Mouse (Mus musculus) right cerebral cortex, postnatal 4 days (tissue): ENCODE results near the gene Ulk4.

Experiments used
- DNase-seq: peaks from one replicate; pipeline ENCODE4 v3.0.0-alpha.2; 2022

The Ulk4 gene

DNA sequence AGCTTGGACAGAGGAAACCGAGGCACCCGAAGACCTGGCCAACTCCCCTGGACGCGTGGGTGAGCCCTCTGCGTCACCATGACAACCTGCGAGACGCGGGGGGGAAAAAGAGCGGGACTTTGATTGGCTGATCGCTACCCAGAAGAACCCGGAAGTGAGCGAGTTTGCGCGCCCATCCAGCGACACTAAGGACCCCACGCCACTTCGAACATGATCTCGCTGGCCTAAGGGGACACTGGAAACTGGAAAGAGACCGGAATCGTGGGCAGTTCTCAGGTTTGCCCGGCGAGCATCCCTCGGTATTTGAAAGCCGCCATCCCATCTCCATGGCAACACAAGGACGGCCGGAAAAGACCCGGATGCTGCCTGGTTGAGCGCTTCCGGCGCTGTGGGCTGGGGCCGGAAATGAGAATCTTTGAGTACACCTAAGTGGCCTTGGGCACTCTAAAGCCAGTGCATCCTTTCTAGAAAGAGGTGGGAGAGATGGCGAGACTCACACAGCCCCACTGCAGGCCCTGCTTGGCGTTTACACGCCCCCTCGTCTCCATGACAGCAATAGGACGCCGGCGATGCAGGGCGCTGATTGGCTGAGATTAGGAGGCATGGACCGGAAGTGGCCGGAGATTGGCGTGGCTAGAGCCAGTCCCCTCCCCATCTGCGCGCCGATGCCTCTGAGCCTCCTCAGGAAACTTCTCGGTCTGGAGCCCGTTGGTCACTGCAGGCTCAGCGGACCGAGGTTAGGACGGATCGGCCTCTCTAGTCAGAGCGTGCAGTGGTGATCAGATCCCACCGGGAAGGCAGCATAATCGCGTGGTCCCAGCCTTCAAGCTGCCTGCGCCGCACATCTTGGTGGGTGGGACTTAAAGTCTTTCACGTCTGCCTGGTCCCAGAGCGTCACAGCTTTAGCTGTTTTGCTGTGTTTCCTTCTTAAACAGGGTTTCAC, at the start of gene Ulk4:
Gene Ulk4 (minus strand): TSS at position 80 of the 943 bp plus-strand sequence.
- peak; percentile 83 for DNase-seq

DNA sequence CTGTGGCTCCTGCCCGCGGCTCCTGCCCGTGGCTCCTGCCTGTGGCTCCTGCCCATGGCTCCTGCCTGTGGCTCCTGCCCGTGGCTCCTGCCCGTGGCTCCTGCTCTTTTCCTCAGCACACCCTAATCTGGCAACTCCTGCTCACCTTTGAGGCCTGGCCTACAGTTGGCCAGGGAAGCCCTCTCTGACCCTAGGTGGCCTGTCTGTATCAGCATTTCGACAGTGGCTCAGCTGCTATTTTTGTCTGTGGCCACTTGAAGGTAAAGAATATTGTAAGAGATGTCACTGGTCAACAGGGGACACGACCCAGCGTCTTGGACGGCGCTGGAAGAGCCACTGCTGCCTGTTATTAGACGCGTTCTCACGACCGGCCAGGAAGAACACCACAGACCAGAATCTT, 45.0 kb upstream of the Ulk4 start:
- no peak for DNase-seq

DNA sequence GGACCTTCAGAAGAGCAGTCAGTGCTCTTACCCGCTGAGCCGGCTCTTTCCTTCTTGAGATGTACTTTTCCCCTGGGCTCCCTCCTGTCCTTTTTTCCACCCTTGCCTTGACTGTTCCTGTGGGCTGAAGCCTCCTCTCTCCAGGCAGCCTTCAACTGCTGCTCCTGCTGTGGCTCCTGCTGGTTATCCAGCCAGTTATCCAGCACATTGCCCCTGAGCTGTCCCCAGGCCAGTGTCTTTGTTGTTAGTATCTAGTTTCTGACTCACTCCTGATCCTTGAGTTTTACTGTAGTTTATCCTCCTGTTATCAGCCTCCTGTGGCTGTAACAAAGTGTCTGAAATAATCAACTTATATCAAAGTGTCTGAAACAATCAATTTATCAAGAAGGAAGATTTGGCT, 44.1 kb upstream of the Ulk4 start:
- DNase-seq, result no peak

DNA sequence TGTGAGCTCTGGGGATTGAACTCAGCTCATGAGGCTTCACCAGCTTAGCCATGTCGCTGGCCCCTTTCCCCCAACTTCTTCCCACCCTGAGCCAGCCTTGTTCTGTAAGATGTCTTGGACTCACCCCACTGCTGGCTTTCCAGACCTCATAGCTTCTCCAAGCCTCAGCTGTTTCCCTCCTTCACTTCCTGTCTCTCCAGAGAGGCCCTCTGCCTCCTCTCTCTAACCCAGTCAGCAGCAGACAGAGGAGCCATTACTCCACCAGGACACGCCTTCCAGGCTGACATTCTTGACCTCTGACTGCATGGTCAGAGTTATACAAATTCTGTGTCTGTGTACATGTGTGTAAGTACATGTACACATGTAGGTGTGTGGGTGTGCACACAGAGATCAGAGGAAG, 43.4 kb upstream of the Ulk4 start:
- no peak for DNase-seq

DNA sequence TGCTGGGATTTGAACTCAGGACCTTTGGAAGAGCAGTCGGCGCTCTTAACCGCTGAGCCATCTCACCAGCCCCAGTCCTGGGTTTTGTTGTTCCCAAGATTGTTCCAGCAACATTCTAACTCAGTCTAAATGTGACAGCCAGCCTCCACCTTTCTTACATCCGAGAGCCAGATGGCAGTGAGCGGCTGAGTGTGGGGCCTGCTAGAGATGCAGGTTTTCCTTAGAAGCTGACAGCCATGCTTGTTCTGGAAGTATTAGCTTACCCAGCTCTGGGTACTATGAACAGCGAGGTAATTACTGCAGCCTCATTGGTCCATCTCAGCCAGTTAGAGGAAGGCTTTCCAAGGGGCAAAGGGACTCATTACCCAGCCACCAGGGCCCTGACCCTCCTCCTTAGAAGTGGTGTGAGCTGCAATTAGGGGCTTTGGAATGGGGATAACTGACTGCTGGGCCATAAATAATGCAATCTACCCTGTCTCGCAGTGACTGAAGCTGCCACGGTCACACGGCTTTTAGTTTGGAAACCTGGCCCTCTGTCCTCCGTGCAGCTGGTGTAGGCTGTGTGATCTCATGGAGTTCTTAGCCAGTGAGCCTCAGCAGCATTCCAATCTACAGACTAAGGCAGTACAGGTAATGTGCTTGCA, 42.4 kb upstream of the Ulk4 start:
- DNase-seq, result no peak

- DNase-seq, result no peak
These were observed 39.8 kb upstream of the Ulk4 start for GRCm38 (mm10) chr9:121316621-121317405.

- no peak for DNase-seq
These were observed 39.1 kb upstream of the Ulk4 start for GRCm38 (mm10) chr9:121315901-121316595.

GRCm38 (mm10) chr9:121314541-121315152, 37.6 kb upstream of the Ulk4 start:
- no peak for DNase-seq

GRCm38 (mm10) chr9:121313656-121314374, 36.8 kb upstream of the Ulk4 start:
- DNase-seq, result peak; percentile 43

DNA sequence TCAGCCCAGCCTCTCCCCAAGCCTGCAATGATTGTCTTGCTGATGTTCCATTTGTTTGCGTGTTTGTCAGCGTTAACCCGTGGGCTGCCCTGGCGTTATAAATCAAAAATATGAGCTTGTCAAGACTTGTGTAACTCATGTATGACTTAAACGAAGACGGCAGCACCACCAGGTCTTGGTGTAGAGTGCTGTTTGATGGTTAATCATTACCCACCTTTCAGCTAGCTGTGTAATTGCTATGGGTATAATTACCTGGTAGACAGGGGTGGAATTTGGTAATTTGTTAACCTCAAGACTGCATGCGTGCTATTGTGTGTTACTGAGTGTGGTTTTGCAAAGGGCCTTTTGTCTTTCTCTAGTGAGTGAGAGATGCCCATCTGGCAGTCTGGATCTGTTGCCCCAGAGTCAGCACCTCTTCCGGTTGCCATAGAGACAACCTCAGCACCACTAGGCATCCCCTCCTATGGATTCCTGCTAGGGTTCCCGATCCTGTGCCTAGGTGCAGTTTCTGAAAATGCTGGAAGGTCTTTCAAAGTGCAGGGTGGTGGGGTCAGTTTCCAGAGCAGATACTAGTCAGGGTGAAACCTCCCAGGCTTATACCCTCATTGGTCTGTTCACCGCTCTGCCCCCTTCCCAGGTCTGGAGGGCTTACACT, 35.4 kb upstream of the Ulk4 start:
- no peak for DNase-seq

- no peak for DNase-seq
These were observed 34.8 kb upstream of the Ulk4 start for GRCm38 (mm10) chr9:121311846-121312236.

GRCm38 (mm10) chr9:121310501-121310900, 33.5 kb upstream of the Ulk4 start:
- DNase-seq, result no peak

- DNase-seq, result no peak
These were observed 32.3 kb upstream of the Ulk4 start for GRCm38 (mm10) chr9:121309287-121309686.

GRCm38 (mm10) chr9:121305456-121305855, 28.5 kb upstream of the Ulk4 start:
- no peak for DNase-seq

DNA sequence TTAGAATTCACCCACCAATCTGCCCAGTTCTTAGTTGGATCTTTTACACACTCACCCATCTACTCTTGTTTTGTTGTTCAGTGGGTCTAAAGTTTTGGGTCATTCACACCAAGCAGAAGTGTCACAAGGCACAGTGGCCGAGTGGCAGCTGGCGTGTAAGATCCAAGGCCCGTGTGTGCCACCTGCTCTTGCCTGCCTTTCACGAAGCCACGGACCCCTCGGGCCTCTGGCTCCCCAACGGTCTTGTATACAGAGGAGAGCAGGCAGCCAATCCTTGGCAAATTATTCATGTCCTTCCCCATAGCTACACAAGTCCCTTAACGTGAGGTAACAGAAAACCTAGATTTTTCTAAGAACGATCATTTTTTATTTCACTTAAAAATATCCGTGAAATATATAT, 27.5 kb upstream of the Ulk4 start:
- no peak for DNase-seq

DNA sequence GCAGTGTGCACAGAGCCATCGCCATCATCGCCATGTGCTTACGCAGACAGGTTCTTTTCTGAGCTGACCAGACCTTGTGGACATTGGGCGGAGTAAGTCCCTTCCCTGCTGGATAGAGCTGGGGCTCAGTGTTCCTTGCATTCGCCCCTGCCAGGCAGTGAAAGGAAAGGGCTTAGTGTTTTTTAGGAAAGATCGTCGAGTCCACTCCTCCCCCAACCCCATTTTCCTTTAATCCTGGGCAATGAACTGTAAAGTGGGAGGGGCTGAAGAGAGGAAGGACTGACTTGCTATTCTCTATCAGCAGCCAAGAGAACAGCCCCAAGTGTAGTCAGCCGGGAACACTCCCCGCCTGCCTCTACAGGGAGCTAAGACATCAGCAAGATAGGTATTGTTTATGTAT, 26.8 kb upstream of the Ulk4 start:
- no peak for DNase-seq

GRCm38 (mm10) chr9:121303086-121303485, 26.1 kb upstream of the Ulk4 start:
- DNase-seq, result no peak

DNA sequence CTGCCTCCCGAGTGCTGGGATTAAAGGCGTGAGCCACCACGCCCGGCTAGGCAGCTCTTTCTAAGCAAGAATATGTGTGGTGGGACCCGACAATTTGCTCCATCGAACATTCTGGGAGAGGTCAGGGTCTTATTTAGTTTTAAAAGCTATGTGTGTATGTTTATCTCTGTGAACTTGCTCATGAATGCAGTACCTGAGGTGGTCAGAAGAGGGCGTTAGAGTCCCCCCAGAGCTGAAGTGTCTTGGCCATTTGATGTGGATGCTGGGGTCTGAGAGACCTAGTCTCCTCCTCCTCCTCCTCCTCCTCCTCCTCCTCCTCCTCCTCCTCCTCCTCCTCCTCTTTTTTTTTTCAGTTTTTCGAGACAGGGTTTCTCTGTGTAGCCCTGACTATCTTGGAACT, 25.5 kb upstream of the Ulk4 start:
- no peak for DNase-seq

GRCm38 (mm10) chr9:121301041-121301920, 24.3 kb upstream of the Ulk4 start:
- no peak for DNase-seq

DNA sequence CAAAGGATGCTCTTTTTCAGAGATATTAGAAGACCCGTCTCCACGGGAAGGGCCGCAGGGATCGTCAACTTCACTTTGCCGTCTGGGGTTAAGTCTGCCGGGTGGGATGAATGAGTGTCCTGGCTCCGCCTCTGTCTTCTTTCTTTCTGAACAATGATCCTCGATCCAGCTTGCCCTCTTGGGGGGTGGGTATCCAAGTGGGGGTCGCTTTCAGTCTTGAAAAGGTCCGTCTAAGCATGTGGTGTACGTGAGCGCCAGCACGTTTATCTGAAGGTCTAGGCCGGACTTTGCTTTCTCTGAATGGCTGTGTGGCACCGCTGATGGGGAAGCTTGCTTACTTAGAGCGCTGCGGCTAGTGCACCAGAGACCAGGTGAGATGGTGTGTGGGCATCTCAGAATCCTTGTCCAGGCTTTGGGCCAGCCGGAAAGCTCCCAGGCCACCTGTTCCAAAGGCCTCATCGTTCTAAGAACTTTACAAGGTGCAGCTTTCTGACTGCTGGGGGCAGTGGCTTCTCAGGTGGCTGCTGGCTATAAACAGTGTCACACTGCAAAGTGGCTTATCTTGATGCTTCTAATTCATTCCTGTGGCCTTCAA, 23.1 kb upstream of the Ulk4 start:
- DNase-seq, result no peak
